Mouse (Mus musculus): ENCODE data around the gene Ssh3. TPM values are rescaled to one million over a fixed set of nuclear protein-coding genes. Genes with fewer than 3 reads are reported as not detected.

Ssh3 gene
- polyA plus RNA-seq, 1 experiment from 2014 or later = 14.0 TPM

GRCm38 (mm10) chr19:4240247-4240668 lies 28.7 kb downstream of the Ssh3 start:
- H3K27ac ChIP-seq (ENCODE audit: low read depth, low read length) = no peak overlapping the region
- H3K27me3 ChIP-seq (ENCODE audit: control insufficient read depth, insufficient read depth, low read length) = no peaks in the 10 kb centered on the region
- H3K9me3 ChIP-seq (ENCODE audit: control insufficient read depth, low read length) = no peaks in the 10 kb centered on the region
- H3K4me2 ChIP-seq (ENCODE audit: low read depth, low read length) = no peak overlapping the region
- no peaks in the 10 kb centered on the region for H3K4me1 ChIP-seq (ENCODE audit: control insufficient read depth, insufficient read depth, low read length)
- no peak overlapping the region for H3K4me3 ChIP-seq (ENCODE audit: low read depth, low read length)
- no peak overlapping the region for H3K9ac ChIP-seq (replicated peaks; ENCODE audit: low read depth, low read length)
- no peaks in the 10 kb centered on the region for H3K36me3 ChIP-seq (ENCODE audit: control insufficient read depth, insufficient read depth, low read length)
- no peak for ATAC-seq (ENCODE audit: low read depth)
- WGBS = 71% methylated on average over 8 of the region's 8 CpGs

- Histone ChIP-seq H3K27me3 (ENCODE audit: control insufficient read depth, insufficient read depth, low read length) (no peaks in the 10 kb centered on the region), H3K27ac (ENCODE audit: low read depth, low read length) (no peak overlapping the region), H3K4me1 (ENCODE audit: control insufficient read depth, insufficient read depth, low read length) (peaks cover 8% of the 10 kb centered on the region), H3K4me3 (ENCODE audit: low read depth, low read length) (no peak overlapping the region), H3K9me3 (ENCODE audit: control insufficient read depth, low read length) (no peaks in the 10 kb centered on the region), H3K36me3 (ENCODE audit: control insufficient read depth, insufficient read depth, low read length) (no peaks in the 10 kb centered on the region), H3K9ac (replicated peaks; ENCODE audit: low read depth, low read length) (no peak overlapping the region), H3K4me2 (ENCODE audit: low read depth, low read length) (no peak overlapping the region)
- 79% methylated on average over 4 of the region's 4 CpGs for WGBS
- ATAC-seq (ENCODE audit: low read depth) = no peak
Observed at GRCm38 (mm10) chr19:4234548-4234947, 34.4 kb downstream of the Ssh3 start.

- 85% methylated on average over 7 of the region's 7 CpGs for WGBS
- ATAC-seq (ENCODE audit: low read depth) = no peak
- Histone ChIP-seq H3K4me1 (ENCODE audit: control insufficient read depth, insufficient read depth, low read length) (peaks cover 8% of the 10 kb centered on the region), H3K4me2 (ENCODE audit: low read depth, low read length) (peak overlapping the region; percentile 83; the same call in 1 of the 2 replicates), H3K27me3 (ENCODE audit: control insufficient read depth, insufficient read depth, low read length) (no peaks in the 10 kb centered on the region), H3K27ac (ENCODE audit: low read depth, low read length) (no peak overlapping the region), H3K9ac (replicated peaks; ENCODE audit: low read depth, low read length) (no peak overlapping the region), H3K4me3 (ENCODE audit: low read depth, low read length) (no peak overlapping the region; the same call in 1 of the 2 replicates), H3K36me3 (ENCODE audit: control insufficient read depth, insufficient read depth, low read length) (no peaks in the 10 kb centered on the region), H3K9me3 (ENCODE audit: control insufficient read depth, low read length) (no peaks in the 10 kb centered on the region)
Observed at GRCm38 (mm10) chr19:4232651-4233050, 36.3 kb downstream of the Ssh3 start.

GRCm38 (mm10) chr19:4232186-4232572 lies 36.8 kb downstream of the Ssh3 start:
- H3K36me3 ChIP-seq (ENCODE audit: control insufficient read depth, insufficient read depth, low read length) = no peaks in the 10 kb centered on the region

GRCm38 (mm10) chr19:4231253-4232185 lies 37.5 kb downstream of the Ssh3 start, which contains the start of gene Pold4:
Pold4 (plus strand) TSS chr19:4231899.
- no peaks in the 10 kb centered on the region for H3K27me3 ChIP-seq (ENCODE audit: control insufficient read depth, insufficient read depth, low read length)
- peak; percentile 90 for ATAC-seq (ENCODE audit: low read depth)
- peak within 1 kb of the TSS; percentile 71 for H3K9ac ChIP-seq (replicated peaks; ENCODE audit: low read depth, low read length)
- H3K27ac ChIP-seq (ENCODE audit: low read depth, low read length) = peak within 1 kb of the TSS; percentile 72
- H3K4me2 ChIP-seq (ENCODE audit: low read depth, low read length) = peak within 1 kb of the TSS; percentile 83
- H3K9me3 ChIP-seq (ENCODE audit: control insufficient read depth, low read length) = no peaks in the 10 kb centered on the region
- H3K4me1 ChIP-seq (ENCODE audit: control insufficient read depth, insufficient read depth, low read length) = peaks cover 8% of the 10 kb centered on the region
- peak within 1 kb of the TSS; percentile 50 for H3K4me3 ChIP-seq (ENCODE audit: low read depth, low read length)
- no peaks in the 10 kb centered on the region for H3K36me3 ChIP-seq (ENCODE audit: control insufficient read depth, insufficient read depth, low read length)
- 9% methylated on average over 26 of the region's 26 CpGs for WGBS

More at GRCm38 (mm10) chr19:4232186-4232572, 36.8 kb downstream of the Ssh3 start:
- H3K4me1 ChIP-seq (ENCODE audit: control insufficient read depth, insufficient read depth, low read length) = peaks cover 8% of the 10 kb centered on the region
- H3K27ac ChIP-seq (ENCODE audit: low read depth, low read length) = peak overlapping the region; percentile 72
- 52% methylated on average over 2 of the region's 2 CpGs for WGBS
- H3K27me3 ChIP-seq (ENCODE audit: control insufficient read depth, insufficient read depth, low read length) = no peaks in the 10 kb centered on the region
- ATAC-seq (ENCODE audit: low read depth) = no peak
- peak overlapping the region; percentile 50 for H3K4me3 ChIP-seq (ENCODE audit: low read depth, low read length)
- H3K9me3 ChIP-seq (ENCODE audit: control insufficient read depth, low read length) = no peaks in the 10 kb centered on the region
- peak overlapping the region; percentile 83 for H3K4me2 ChIP-seq (ENCODE audit: low read depth, low read length)
- H3K9ac ChIP-seq (replicated peaks; ENCODE audit: low read depth, low read length) = peak overlapping the region; percentile 71

GRCm38 (mm10) chr19:4230415-4230814 lies 38.6 kb downstream of the Ssh3 start:
- H3K9ac ChIP-seq (replicated peaks; ENCODE audit: low read depth, low read length) = no peak overlapping the region
- no peak for ATAC-seq (ENCODE audit: low read depth)
- H3K4me2 ChIP-seq (ENCODE audit: low read depth, low read length) = no peak overlapping the region
- no peaks in the 10 kb centered on the region for H3K9me3 ChIP-seq (ENCODE audit: control insufficient read depth, low read length)
- 75% methylated on average over 8 of the region's 8 CpGs for WGBS
- no peaks in the 10 kb centered on the region for H3K27me3 ChIP-seq (ENCODE audit: control insufficient read depth, insufficient read depth, low read length)
- H3K4me1 ChIP-seq (ENCODE audit: control insufficient read depth, insufficient read depth, low read length) = peaks cover 8% of the 10 kb centered on the region
- H3K4me3 ChIP-seq (ENCODE audit: low read depth, low read length) = no peak overlapping the region
- no peak overlapping the region for H3K27ac ChIP-seq (ENCODE audit: low read depth, low read length)
- H3K36me3 ChIP-seq (ENCODE audit: control insufficient read depth, insufficient read depth, low read length) = no peaks in the 10 kb centered on the region

- no peak for ATAC-seq (ENCODE audit: low read depth)
- Histone ChIP-seq H3K36me3 (ENCODE audit: control insufficient read depth, insufficient read depth, low read length) (no peaks in the 10 kb centered on the region), H3K4me3 (ENCODE audit: low read depth, low read length) (no peak overlapping the region), H3K4me2 (ENCODE audit: low read depth, low read length) (no peak overlapping the region), H3K4me1 (ENCODE audit: control insufficient read depth, insufficient read depth, low read length) (peaks cover 8% of the 10 kb centered on the region), H3K27me3 (ENCODE audit: control insufficient read depth, insufficient read depth, low read length) (no peaks in the 10 kb centered on the region), H3K9me3 (ENCODE audit: control insufficient read depth, low read length) (no peaks in the 10 kb centered on the region), H3K27ac (ENCODE audit: low read depth, low read length) (no peak overlapping the region), H3K9ac (replicated peaks; ENCODE audit: low read depth, low read length) (no peak overlapping the region)
- 39% methylated on average over 9 of the region's 9 CpGs for WGBS
Observed at GRCm38 (mm10) chr19:4229451-4230076, 39.4 kb downstream of the Ssh3 start.

- ATAC-seq (ENCODE audit: low read depth) = no peak
- no peak overlapping the region for H3K4me3 ChIP-seq (ENCODE audit: low read depth, low read length)
- H3K27ac ChIP-seq (ENCODE audit: low read depth, low read length) = no peak overlapping the region
- H3K27me3 ChIP-seq (ENCODE audit: control insufficient read depth, insufficient read depth, low read length) = no peaks in the 10 kb centered on the region
- no peak overlapping the region for H3K9ac ChIP-seq (replicated peaks; ENCODE audit: low read depth, low read length)
- H3K4me1 ChIP-seq (ENCODE audit: control insufficient read depth, insufficient read depth, low read length) = peaks cover 8% of the 10 kb centered on the region
- H3K4me2 ChIP-seq (ENCODE audit: low read depth, low read length) = no peak overlapping the region
- 72% methylated on average over 4 of the region's 4 CpGs for WGBS
- no peaks in the 10 kb centered on the region for H3K9me3 ChIP-seq (ENCODE audit: control insufficient read depth, low read length)
- H3K36me3 ChIP-seq (ENCODE audit: control insufficient read depth, insufficient read depth, low read length) = no peaks in the 10 kb centered on the region
Observed at GRCm38 (mm10) chr19:4228891-4229290, 40.1 kb downstream of the Ssh3 start.

Data from neural tube, embryonic 14.5 days (tissue).